Mouse (Mus musculus): Measurements from ENCODE around the gene Gm17428. TPM values are rescaled to one million over a fixed set of nuclear protein-coding genes. Genes with fewer than 3 reads are reported as not detected.

Gene Gm17428
- polyA plus RNA-seq (2015; fragmentation: Nextera tagmentation; extraction: Ambion mirVana) = not detected in 2 replicates

GRCm38 (mm10) chr14:54976633-54977032, at the start of gene Gm17428:
Gene Gm17428 (plus strand): TSS chr14:54976933.
- no peak for ATAC-seq (ENCODE audit: low FRiP score)
- H3K4me1 ChIP-seq (replicated peaks) = peaks cover 17% of the 10 kb centered on the region
- WGBS = 65% methylated on average over 1 of the region's 1 CpGs

GRCm38 (mm10) chr14:54927296-54927695, 49.4 kb upstream of the Gm17428 start:
- Histone ChIP-seq H3K27me3 (peaks cover 7% of the 10 kb centered on the region; the same call in 1 of the 2 replicates), H3K9ac (peak overlapping the region; percentile 87; the same call in 1 of the 2 replicates), H3K9me3 (no peaks in the 10 kb centered on the region), H3K4me1 (replicated peaks) (peaks cover 45% of the 10 kb centered on the region), H3K27ac (peak overlapping the region; percentile 90), H3K4me2 (peak overlapping the region; percentile 94), H3K4me3 (peak overlapping the region; percentile 58), H3K36me3 (no peaks in the 10 kb centered on the region)
- 20% methylated on average over 7 of the region's 7 CpGs for WGBS
- no peak for ATAC-seq (ENCODE audit: low FRiP score)

More at GRCm38 (mm10) chr14:54976633-54977032, at the start of gene Gm17428:
- H3K4me2 ChIP-seq = no peak within 1 kb of the TSS
- no peak within 1 kb of the TSS for H3K4me3 ChIP-seq
- no peaks in the 10 kb centered on the region for H3K36me3 ChIP-seq
- H3K27me3 ChIP-seq = 0 out of 2 replicates have a peak, but pooled peaks cover 5% of the 10 kb centered on the region
- no peak within 1 kb of the TSS for H3K9ac ChIP-seq
- no peak within 1 kb of the TSS for H3K27ac ChIP-seq
- H3K9me3 ChIP-seq = no peaks in the 10 kb centered on the region

- Histone ChIP-seq H3K4me3 (no peak overlapping the region), H3K36me3 (no peaks in the 10 kb centered on the region), H3K9ac (no peak overlapping the region), H3K4me1 (replicated peaks) (peaks cover 46% of the 10 kb centered on the region), H3K9me3 (no peaks in the 10 kb centered on the region), H3K4me2 (no peak overlapping the region), H3K27ac (no peak overlapping the region), H3K27me3 (peaks cover 7% of the 10 kb centered on the region; the same call in 1 of the 2 replicates)
- WGBS = 74% methylated on average over 5 of the region's 5 CpGs
- no peak for ATAC-seq (ENCODE audit: low FRiP score)
These were observed 46.9 kb upstream of the Gm17428 start for GRCm38 (mm10) chr14:54929801-54930200.

- 19% methylated on average over 2 of the region's 2 CpGs for WGBS
- no peak for ATAC-seq (ENCODE audit: low FRiP score)
These were observed 46.3 kb upstream of the Gm17428 start for GRCm38 (mm10) chr14:54930431-54930830.

GRCm38 (mm10) chr14:54932645-54933150, 44.0 kb upstream of the Gm17428 start, which contains the start of gene Il25:
Gene Il25 (plus strand): TSS chr14:54932695.
- no peak for ATAC-seq (ENCODE audit: low FRiP score)
- Histone ChIP-seq H3K27ac (no peak within 1 kb of the TSS), H3K4me3 (no peak within 1 kb of the TSS), H3K4me1 (replicated peaks) (peaks cover 32% of the 10 kb centered on the region), H3K27me3 (peaks cover 10% of the 10 kb centered on the region; the same call in 1 of the 2 replicates), H3K9ac (peak within 1 kb of the TSS; percentile 26; the same call in 1 of the 2 replicates), H3K36me3 (no peaks in the 10 kb centered on the region), H3K9me3 (no peaks in the 10 kb centered on the region), H3K4me2 (peak within 1 kb of the TSS; percentile 23)
- 24% methylated on average over 6 of the region's 6 CpGs for WGBS

More at GRCm38 (mm10) chr14:54930431-54930830, 46.3 kb upstream of the Gm17428 start:
- Histone ChIP-seq H3K9ac (no peak overlapping the region), H3K27ac (no peak overlapping the region; the same call in 1 of the 2 replicates), H3K4me3 (no peak overlapping the region), H3K9me3 (no peaks in the 10 kb centered on the region), H3K27me3 (peaks cover 7% of the 10 kb centered on the region; the same call in 1 of the 2 replicates), H3K4me2 (no peak overlapping the region), H3K4me1 (replicated peaks) (peaks cover 40% of the 10 kb centered on the region), H3K36me3 (no peaks in the 10 kb centered on the region)

GRCm38 (mm10) chr14:54935904-54936830, 40.6 kb upstream of the Gm17428 start, which contains the start of gene Cmtm5:
Gene Cmtm5 (plus strand): TSS chr14:54936261.
- Histone ChIP-seq H3K4me3 (no peak within 1 kb of the TSS), H3K36me3 (no peaks in the 10 kb centered on the region), H3K27me3 (0 out of 2 replicates have a peak, but pooled peaks cover 4% of the 10 kb centered on the region), H3K9me3 (no peaks in the 10 kb centered on the region), H3K27ac (peak within 1 kb of the TSS; percentile 75), H3K9ac (peak within 1 kb of the TSS; percentile 21), H3K4me2 (peak within 1 kb of the TSS; percentile 6; the same call in 1 of the 2 replicates), H3K4me1 (replicated peaks) (peaks cover 22% of the 10 kb centered on the region)
- 25% methylated on average over 8 of the region's 8 CpGs for WGBS
- ATAC-seq (ENCODE audit: low FRiP score) = peak; percentile 55

GRCm38 (mm10) chr14:54936831-54937160, 39.9 kb upstream of the Gm17428 start:
- H3K27ac ChIP-seq = peak overlapping the region; percentile 75
- H3K27me3 ChIP-seq = 0 out of 2 replicates have a peak, but pooled peaks cover 6% of the 10 kb centered on the region
- H3K4me3 ChIP-seq = no peak overlapping the region
- peaks cover 22% of the 10 kb centered on the region for H3K4me1 ChIP-seq (replicated peaks)
- ATAC-seq (ENCODE audit: low FRiP score) = no peak
- 52% methylated on average over 6 of the region's 6 CpGs for WGBS
- no peaks in the 10 kb centered on the region for H3K9me3 ChIP-seq
- no peaks in the 10 kb centered on the region for H3K36me3 ChIP-seq
- peak overlapping the region; percentile 6; the same call in 1 of the 2 replicates for H3K4me2 ChIP-seq
- H3K9ac ChIP-seq = peak overlapping the region; percentile 21; the same call in 1 of the 2 replicates

- Histone ChIP-seq H3K4me2 (no peak overlapping the region), H3K9me3 (no peaks in the 10 kb centered on the region), H3K36me3 (no peaks in the 10 kb centered on the region), H3K27me3 (0 out of 2 replicates have a peak, but pooled peaks cover 6% of the 10 kb centered on the region), H3K9ac (no peak overlapping the region), H3K27ac (no peak overlapping the region), H3K4me1 (replicated peaks) (peaks cover 21% of the 10 kb centered on the region), H3K4me3 (no peak overlapping the region)
- 90% methylated on average over 16 of the region's 16 CpGs for WGBS
- no peak for ATAC-seq (ENCODE audit: low FRiP score)
These were observed 39.2 kb upstream of the Gm17428 start for GRCm38 (mm10) chr14:54937361-54938182.

GRCm38 (mm10) chr14:54938431-54939219, 38.1 kb upstream of the Gm17428 start:
- no peak overlapping the region for H3K4me2 ChIP-seq
- H3K27me3 ChIP-seq = 0 out of 2 replicates have a peak, but pooled peaks cover 6% of the 10 kb centered on the region
- H3K9me3 ChIP-seq = no peaks in the 10 kb centered on the region
- no peak overlapping the region for H3K27ac ChIP-seq
- H3K4me1 ChIP-seq (replicated peaks) = peaks cover 14% of the 10 kb centered on the region
- ATAC-seq (ENCODE audit: low FRiP score) = no peak
- no peak overlapping the region for H3K4me3 ChIP-seq
- H3K9ac ChIP-seq = no peak overlapping the region
- no peaks in the 10 kb centered on the region for H3K36me3 ChIP-seq
- 77% methylated on average over 15 of the region's 15 CpGs for WGBS

GRCm38 (mm10) chr14:54939434-54940175, 37.1 kb upstream of the Gm17428 start:
- Histone ChIP-seq H3K9me3 (no peaks in the 10 kb centered on the region), H3K36me3 (no peaks in the 10 kb centered on the region), H3K27me3 (0 out of 2 replicates have a peak, but pooled peaks cover 6% of the 10 kb centered on the region), H3K4me2 (no peak overlapping the region), H3K4me1 (replicated peaks) (peaks cover 14% of the 10 kb centered on the region), H3K27ac (no peak overlapping the region), H3K4me3 (no peak overlapping the region), H3K9ac (no peak overlapping the region)
- no peak for ATAC-seq (ENCODE audit: low FRiP score)
- WGBS = 53% methylated on average over 12 of the region's 12 CpGs

Data from hindbrain, embryonic 13.5 days (tissue).